Mouse (Mus musculus) brain, adult 2 months (tissue): ENCODE data around the gene Phkg2.

Experiments used
- DNase-seq: peaks from one replicate; pipeline ENCODE4 v3.0.0; 2011; ENCODE audit warnings: low read depth, low spot score

Phkg2 gene

DNA sequence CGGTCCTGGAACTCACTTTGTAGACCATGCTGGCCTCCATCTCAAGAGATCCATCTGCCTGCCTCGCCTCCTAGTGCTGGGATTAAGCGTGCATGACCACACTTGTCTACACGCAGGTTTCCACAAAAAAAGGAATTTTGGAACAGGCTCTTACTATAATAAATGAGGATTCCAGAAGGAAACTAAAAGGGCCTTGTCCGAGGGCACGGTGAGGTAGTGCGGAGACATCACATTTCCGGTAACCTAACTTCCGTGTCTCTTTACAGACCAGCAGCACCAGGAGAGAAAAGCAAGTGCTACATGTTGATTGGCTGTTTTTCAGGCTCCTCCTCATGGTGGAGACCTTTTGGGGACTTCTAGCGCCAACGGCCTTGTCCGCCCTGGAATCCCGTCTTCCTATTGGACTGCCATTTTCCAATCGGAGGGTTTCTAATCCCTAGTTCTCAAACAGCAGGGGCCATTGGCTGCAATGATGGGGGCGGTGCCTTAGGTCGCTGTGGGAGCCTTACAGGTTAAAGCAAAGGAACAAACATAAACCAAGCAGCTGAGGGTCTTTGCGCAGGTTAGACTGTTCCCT is at the start of gene Phkg2:
Gene Phkg2 (plus strand): TSS at position 446 of the 577 bp plus-strand sequence.
- DNase-seq, result peak; percentile 100

DNA sequence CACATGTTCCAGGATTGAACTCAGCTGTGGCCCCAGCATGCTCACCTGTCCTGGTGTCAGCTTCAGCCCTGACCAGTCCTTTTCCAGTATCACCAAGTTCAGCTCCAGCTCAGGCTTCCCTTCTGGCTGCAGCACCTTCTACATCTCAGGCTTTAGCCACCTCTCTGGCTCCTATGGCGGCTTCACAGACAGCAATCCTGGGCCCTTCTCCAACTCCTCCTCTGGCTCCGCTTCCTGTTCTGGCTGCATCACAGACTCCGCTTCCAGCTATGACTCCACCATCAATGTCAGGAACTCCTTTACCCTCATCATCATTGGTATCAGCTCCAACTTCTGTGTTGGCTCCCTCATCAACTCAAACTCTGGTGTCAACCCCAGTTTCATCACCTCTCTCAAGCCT is 31.5 kb upstream of the Phkg2 start:
- DNase-seq, result peak; percentile 60

DNA sequence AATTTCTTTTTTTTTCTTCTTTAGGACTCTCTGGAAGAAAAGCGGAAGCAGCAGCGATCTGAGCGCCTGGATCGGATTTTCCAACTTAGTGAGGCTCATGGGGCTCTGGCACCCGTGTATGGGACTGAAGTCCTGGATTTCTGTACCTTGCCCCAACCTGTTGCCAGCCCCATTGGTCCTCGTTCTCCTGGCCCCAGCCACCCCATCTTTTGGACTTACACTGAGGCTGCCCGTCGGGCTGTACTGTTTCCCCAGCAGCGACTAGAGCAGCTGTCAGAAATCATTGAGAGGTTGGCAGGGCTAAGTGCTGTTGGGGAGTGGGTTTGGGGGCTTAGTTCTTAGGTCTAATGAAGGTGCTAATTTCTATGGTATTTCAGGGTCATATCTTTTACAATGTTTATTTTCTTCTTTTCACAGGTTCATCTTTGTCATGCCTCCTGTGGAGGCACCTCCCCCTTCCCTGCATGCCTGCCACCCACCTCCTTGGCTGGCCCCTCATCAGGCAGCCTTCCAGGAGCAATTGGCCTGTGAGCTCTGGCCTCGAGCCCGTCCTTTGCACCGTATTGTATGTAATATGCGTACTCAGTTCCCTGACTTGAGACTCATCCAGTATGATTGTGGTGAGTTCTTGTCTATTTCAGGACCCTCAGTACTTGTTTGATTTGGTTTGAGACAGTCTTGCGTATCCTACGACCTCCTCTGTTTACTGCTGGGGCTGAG is 23.9 kb upstream of the Phkg2 start:
- peak; percentile 78 for DNase-seq

GRCm38 (mm10) chr7:127551558-127551957 is 21.6 kb upstream of the Phkg2 start:
- DNase-seq, result no peak

DNA sequence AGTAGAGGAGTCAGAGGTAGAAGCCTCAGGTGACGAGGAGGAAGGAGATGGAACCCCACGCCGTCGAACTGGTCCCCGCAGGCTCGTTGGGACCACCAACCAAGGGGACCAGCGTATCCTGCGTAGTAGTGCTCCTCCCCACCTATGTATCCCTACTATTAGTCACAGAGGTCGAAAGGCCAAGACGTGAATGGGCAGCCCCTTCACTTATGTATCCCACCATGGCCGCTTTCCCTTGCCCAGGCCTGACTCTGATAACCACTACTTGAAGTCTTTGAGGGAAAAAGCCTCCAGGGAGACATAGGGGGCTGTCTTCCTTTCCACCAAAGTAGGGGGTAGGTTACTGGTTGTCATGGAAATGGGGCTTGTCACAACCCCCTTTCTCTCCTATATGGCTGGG is 12.6 kb upstream of the Phkg2 start:
- DNase-seq, result no peak

DNA sequence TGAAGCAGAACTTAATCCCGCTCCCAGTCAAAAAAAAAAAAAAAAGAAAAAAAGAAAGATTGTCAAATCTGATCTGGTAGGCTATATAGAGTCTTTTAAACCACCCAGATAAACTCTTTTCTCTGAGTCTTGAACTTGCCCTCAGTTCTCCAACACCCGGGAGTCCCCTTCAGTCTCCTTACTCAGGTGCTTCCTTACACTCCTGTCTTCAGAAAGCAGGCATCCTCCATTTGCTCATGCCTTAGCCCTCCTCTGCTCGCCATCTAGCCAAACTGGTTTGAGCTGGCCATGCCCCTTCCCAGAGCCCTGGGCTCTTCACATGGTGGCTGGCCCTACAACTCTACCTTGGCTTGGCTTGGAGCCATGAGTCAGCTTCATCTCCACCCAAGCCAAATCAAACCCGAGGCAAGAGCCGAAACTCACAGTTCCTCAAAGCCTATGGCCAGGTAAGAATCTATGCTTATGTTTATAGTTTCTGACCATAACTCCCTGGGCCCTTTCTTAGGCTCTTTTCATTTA is 11.7 kb upstream of the Phkg2 start, which contains the start of gene Tmem265:
Gene Tmem265 (plus strand): TSS at position 51 of the 519 bp plus-strand sequence.
- DNase-seq, result no peak

- peak; percentile 98 for DNase-seq
These were observed 8.6 kb upstream of the Phkg2 start for GRCm38 (mm10) chr7:127564381-127565150.

- DNase-seq, result peak; percentile 25
These were observed 416 bp downstream of the Phkg2 start for GRCm38 (mm10) chr7:127573503-127574008.

GRCm38 (mm10) chr7:127574115-127574514 is 975 bp downstream of the Phkg2 start:
- no peak for DNase-seq

- no peak for DNase-seq
These were observed 10.1 kb downstream of the Phkg2 start for GRCm38 (mm10) chr7:127583260-127583659.

- no peak for DNase-seq
These were observed 11.9 kb downstream of the Phkg2 start for GRCm38 (mm10) chr7:127585031-127585430.

- no peak for DNase-seq
These were observed 13.0 kb downstream of the Phkg2 start for GRCm38 (mm10) chr7:127586149-127586548.

- no peak for DNase-seq
These were observed 14.1 kb downstream of the Phkg2 start for GRCm38 (mm10) chr7:127587196-127587595.

- peak; percentile 99 for DNase-seq
These were observed 15.1 kb downstream of the Phkg2 start, which contains the start of the genes Ccdc189 and Rnf40 for GRCm38 (mm10) chr7:127588011-127588871. TSS of gene Ccdc189 (minus strand) at chr7:127588595. TSS of gene Rnf40 (plus strand) at chr7:127588767.

- no peak for DNase-seq
These were observed 15.8 kb downstream of the Phkg2 start for GRCm38 (mm10) chr7:127588901-127589300.

GRCm38 (mm10) chr7:127589637-127590036 is 16.5 kb downstream of the Phkg2 start:
- DNase-seq, result no peak

- DNase-seq, result no peak
These were observed 18.0 kb downstream of the Phkg2 start for GRCm38 (mm10) chr7:127591108-127591507.

DNA sequence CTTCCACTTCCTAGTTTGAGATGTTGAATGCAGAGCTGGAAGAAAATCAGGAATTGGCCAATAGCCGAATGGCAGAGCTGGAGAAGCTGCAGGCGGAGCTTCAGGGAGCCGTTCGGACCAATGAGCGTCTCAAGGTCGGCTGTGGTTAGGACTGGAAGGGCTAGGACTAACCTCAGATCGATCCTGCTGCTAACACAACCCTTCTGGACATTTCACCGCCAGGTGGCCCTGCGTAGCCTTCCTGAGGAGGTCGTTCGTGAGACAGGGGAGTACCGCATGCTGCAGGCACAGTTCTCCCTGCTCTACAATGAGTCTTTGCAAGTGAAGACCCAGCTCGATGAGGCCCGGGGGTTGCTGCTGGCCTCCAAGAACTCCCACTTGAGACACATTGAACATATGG is 19.4 kb downstream of the Phkg2 start:
- no peak for DNase-seq

DNA sequence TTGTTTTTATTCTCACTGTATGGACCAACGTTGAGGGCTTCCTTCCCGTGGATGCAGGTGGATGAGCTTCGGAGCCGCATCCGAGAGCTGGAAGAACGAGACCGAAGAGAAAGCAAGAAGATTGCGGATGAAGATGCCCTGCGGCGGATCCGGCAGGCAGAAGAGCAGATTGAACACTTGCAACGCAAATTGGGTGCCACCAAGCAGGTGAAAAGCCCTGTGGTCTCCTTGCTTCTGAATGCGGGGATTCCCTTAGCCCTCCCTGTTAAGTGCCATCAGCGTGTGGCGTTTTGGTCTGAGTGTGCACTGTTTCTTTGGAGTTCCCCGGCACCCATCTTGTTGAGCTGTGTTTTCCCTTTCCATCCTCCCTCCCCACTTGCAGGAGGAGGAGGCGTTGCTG is 23.6 kb downstream of the Phkg2 start:
- no peak for DNase-seq

DNA sequence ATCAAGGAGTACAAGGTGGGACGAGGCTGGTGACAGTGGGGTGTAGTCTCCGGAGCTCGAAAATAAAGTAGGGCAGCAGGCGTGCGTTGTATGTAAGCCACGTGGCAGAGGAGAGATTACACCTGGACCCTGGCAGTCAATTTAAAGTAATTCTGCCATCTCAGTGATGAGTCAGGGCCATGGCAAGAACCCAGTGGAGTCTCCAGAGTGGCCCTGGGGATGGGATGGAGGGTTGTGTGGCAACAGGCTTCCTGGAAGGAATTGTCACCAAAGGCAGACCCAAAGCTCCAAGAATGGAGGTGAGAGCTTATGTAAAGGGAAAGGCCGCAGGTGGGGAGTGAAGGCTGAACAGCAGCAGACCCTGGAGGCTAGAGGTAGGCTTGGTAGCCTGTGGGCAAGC is 27.5 kb downstream of the Phkg2 start:
- no peak for DNase-seq

GRCm38 (mm10) chr7:127601735-127602134 is 28.6 kb downstream of the Phkg2 start:
- no peak for DNase-seq
